Mouse (Mus musculus) Muller cell, postnatal 12 days (primary cell): ENCODE measurements around the gene Krtap6-2.
A peak's percentile ranks its signal among the peaks of the same experiment; 100 is the strongest.

Experiments used
- DNase-seq: peaks from one replicate; pipeline ENCODE4 v3.0.0-alpha.2; 2015; ENCODE audit errors: inconsistent ontology term

The Krtap6-2 gene

DNA sequence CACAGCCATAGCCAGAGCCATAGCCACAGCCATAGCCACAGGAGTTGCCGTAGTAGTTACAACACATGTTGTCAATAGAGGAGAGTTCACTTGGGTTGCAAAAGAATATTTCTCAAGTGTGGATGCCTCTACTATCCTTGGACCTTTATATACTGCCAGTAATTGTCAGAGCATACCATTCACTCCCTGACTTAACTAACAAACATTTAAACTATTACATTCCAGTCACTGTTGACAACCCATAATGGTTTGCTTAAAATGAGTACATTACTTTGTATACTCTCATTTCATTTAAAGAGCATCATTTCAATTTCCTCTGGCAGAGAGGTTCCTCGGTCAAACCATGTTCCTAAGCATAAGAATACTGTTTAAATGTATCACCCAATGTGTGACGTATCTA, at the start of gene Krtap6-2:
Krtap6-2 (minus strand) TSS at position 101 of the 400 bp plus-strand sequence.
- no peak for DNase-seq

DNA sequence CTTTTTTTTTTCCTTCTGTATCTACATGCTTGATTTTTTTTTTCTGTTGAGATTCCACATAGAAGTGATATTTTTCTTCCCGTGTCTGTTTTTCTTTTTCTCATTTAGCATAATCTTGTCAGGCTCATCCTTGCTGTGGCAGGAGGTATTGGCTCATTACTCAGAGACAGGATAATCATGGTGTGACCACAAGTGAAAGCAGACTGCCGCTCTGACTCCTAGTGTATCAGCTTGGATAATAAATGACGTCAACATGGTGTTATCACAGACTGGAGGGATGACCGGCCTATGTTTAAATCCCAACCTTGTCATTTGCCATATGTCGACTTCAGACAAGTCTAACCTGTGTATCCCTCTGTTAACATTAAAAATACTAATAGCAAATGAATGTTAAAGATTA, 41.3 kb upstream of the Krtap6-2 start:
- peak; percentile 40 for DNase-seq

DNA sequence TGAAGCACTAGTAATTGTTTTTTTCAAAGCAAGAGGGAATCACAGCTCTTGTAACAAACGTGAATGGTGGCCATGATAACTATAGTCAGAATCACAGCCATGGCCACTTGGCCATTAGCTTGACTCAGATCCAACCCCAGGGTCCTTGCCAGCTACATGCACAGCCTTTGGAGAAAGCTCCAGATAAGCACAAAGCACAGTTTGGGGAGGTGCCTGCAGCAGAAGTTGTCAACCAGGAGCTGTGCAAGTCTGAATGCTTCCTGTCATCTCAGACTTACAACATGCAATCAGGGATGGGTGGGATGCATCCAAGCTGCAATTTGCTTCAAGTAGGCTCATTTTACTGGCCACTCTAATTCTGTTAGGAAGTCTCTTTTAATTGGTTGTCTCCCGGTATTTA, 9.7 kb upstream of the Krtap6-2 start:
- no peak for DNase-seq

DNA sequence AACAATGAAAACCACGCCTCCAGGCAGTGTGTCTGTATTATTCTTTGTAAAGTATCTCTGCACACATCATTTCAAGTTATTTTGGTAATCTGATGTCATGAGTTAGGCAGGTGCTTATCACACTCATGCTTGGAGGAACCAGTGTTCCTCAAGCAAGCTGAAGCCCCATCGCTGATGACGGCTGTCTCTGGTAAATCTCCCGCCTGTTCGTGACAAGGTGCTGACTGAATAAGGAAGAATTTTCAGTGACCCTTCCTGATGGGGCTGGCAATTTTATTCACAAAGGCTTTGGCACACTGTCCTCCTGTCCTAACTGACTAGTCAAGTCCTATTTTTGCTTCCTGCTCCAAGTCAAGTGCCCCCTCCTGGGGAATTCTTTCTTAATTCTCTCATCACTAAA, 5.4 kb upstream of the Krtap6-2 start:
- DNase-seq: peak; percentile 2

DNA sequence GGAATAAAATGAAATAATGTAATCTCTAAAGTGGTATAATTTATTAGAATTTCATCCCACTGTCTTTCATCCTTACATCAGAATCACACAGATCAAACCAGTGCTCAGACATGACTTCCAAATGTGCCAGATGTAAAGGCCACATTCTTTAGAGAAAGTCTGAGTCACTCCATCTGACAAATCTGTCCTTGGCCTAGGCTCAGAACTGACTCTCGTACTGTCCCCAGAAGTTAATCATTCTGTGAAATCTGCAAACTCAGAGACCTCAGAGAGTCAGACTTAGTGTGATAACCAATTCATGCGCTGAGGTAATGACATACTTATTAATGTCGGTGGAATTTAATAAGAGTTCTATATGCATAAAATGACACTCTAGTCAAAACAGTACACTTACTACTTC, 3.6 kb downstream of the Krtap6-2 start:
- no peak for DNase-seq

DNA sequence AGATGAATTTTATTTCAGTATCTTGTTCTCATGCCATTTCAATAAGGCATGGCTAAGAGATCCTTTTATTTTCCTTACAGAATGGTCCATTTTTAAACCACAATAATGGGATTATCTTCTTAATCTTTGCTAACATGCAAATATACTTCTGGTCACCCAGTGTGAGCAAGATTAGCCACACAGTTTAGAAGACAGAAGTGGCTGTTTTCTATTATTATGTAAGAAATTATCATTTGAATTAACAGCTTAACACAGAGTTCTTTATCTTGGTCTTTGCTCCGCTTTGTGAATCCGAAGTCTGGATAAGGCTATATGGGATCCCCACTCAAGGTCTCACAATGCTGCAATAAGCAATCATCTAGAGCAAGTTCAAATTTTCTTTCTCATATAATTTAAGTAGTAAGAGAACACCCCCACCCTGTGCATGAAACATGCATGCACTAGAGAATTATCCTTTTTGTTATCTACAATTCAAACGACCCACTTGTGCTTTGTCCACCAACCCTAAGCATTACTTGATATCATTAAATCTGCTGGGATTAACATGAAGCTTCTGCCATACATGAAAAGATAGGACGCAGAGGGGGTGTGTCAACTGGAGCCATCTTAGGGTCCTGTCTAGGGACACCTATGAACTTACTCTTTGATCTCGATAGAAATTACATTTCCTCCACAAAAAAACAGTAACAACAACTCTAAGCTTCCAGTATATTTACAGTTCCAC, 9.4 kb downstream of the Krtap6-2 start:
- no peak for DNase-seq

DNA sequence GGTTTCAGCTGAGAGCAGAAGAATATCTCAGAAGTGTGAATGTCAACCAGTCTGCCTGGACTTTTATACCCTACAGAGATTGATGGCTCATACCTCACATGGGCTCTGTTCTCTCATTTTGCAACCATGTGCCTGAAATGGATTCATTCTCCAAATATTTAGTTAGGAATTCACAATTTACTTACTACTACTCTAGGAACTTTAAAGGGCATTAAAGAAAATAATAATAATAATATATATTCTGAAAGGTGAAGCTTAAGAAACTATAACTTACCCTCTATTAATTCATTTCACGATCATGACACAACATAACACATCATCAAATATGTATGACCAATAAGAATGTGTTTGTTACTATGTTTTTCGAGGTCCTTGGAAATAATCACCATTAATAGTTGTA, 16.1 kb downstream of the Krtap6-2 start, which contains the start of gene Krtap21-1:
Krtap21-1 (minus strand) TSS at position 101 of the 400 bp plus-strand sequence.
- no peak for DNase-seq

DNA sequence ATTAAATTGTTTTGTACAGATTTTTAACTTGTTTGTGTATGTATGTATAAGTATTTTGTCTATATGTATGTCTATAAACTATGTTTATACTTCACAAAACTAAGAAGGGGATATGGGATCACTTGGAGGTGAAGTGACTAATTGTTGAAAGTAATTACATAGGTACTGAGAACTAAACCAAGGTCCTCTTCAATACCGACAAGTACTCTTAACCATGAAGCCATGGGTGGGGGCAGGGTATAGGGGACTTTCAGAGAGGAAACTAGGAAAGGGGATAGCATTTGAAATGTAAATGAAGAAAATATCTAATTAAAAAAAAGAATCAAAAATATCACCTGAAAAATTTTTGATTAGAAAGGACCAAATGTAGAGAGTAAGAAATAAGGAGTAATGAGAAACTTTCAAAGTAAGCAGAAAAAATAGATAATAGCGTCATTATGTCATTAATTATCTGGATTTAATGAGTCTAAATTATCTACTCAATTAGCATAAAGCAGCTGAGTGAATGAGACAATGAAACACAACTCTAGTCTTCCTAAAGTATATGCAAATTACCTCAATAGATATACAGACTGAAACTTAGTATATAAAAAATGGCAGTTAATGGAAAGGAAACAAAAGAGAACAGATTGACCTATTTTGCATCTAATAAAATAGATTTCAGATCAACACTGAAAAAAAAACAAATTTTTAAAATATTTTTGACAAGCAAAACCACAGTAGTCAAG, 47.0 kb downstream of the Krtap6-2 start:
- no peak for DNase-seq
